Mouse (Mus musculus): ENCODE measurements at regions not wholly inside any gene's neighbourhood (a gene's known extent, or its start where the extent isn't known, plus 50 kb on each side); places are given as distances from the start of the nearest gene placed in this dataset.

GRCm38 (mm10) chr16:70213861-70214597 lies 99.7 kb upstream of the Gbe1 start:
- in situ Hi-C loops (cut with MboI; ENCODE audit: low pct_ligation_motif_present, low pct_unique_long_range_greater_than_20kb, low sequenced_read_pairs): no loop called here

DNA sequence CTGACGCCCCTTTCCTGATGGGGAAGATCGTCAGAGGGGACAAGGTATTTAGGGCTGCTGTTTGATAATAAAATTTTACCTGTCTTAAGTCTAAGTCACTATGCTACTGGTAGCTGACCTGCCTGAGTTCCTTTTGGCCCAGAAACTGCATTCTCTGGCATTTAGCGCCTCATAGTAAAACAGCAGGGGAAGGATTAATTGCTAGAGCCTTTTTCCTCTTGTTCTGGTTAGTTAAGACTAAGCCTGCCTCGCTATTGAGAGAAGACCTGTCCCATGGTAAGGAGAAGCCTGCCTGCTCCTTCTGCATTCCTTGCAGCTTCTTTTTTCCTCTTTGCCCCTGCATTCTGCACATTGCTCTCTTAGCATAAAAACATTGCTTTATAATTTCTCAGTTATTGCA lies 98.9 kb upstream of the Gbe1 start:
- H3K4me3 ChIP-seq (replicated peaks in 1 of 3; ENCODE audit: low read depth in 2 of 3, low read length in 2 of 3, poor library complexity in 1 of 3): no peak overlapping the region
- no peak for DNase-seq (ENCODE audit: extremely low read depth)
- no peaks in the 10 kb centered on the region for H3K27me3 ChIP-seq (replicated peaks)
- dilution Hi-C loops (cut with MboI; ENCODE audit: extremely low pct_ligation_motif_present, extremely low pct_unique_long_range_greater_than_20kb, low sequenced_read_pairs) (no loop called here), in situ Hi-C loops (cut with MboI; ENCODE audit: low pct_ligation_motif_present, low pct_unique_long_range_greater_than_20kb, low sequenced_read_pairs) (no loop called here)
- H3K4me2 ChIP-seq (ENCODE audit: insufficient read depth, low read depth, poor library complexity, severe bottlenecking): no peak overlapping the region
- peaks cover 37% of the 10 kb centered on the region for H3K9me3 ChIP-seq (replicated peaks; ENCODE audit: low read length)
- no peaks in the 10 kb centered on the region for H3K36me3 ChIP-seq (replicated peaks in 1 of 2; ENCODE audit: control insufficient read depth in 1 of 2, insufficient read depth in 1 of 2, low read length in 1 of 2)
- H3K4me1 ChIP-seq (ENCODE audit: control insufficient read depth in 1 of 2, insufficient read depth in 2 of 2): no peaks in the 10 kb centered on the region
- TF ChIP-seq MAFK (IDR thresholded peaks at IDR 0.05; ENCODE audit: insufficient replicate concordance, low read length): no peak
- TF ChIP-seq BHLHE40 (IDR thresholded peaks at IDR 0.05; ENCODE audit: low read depth, low read length): no peak
- TF ChIP-seq GABPA (IDR thresholded peaks at IDR 0.05; ENCODE audit: insufficient replicate concordance, low read depth, low read length): no peak
- TF ChIP-seq MXI1 (IDR thresholded peaks at IDR 0.05; ENCODE audit: low read depth, low read length): no peak
- TF ChIP-seq ZMIZ1 (IDR thresholded peaks at IDR 0.05; ENCODE audit: low read depth, low read length): no peak
- no peak for TF ChIP-seq ETS1 (conservative IDR thresholded peaks at IDR 0.05; ENCODE audit: low read depth, low read length)
- no peak for TF ChIP-seq ELF1 (IDR thresholded peaks at IDR 0.05; ENCODE audit: low read depth, low read length)
- TF ChIP-seq RAD21 (IDR thresholded peaks at IDR 0.05; ENCODE audit: low read depth, low read length): no peak
- no peak for TF ChIP-seq NELFE (IDR thresholded peaks at IDR 0.05; ENCODE audit: low read depth, low read length)
- TF ChIP-seq USF2 (conservative IDR thresholded peaks at IDR 0.05; ENCODE audit: low read depth, low read length): no peak
- TF ChIP-seq JUN (IDR thresholded peaks at IDR 0.05; ENCODE audit: insufficient read depth, low read depth, low read length): no peak
- no peak for TF ChIP-seq IRF4 (IDR thresholded peaks at IDR 0.05; ENCODE audit: low read depth, low read length)
- no peak for TF ChIP-seq CHD2 (IDR thresholded peaks at IDR 0.05; ENCODE audit: low read length)
- TF ChIP-seq ZKSCAN1 (IDR thresholded peaks at IDR 0.05; ENCODE audit: borderline replicate concordance, low read depth, low read length): no peak
- no peak for TF ChIP-seq KAT2A (IDR thresholded peaks at IDR 0.05; ENCODE audit: insufficient replicate concordance, low read length)
- no peak for TF ChIP-seq MAZ (IDR thresholded peaks at IDR 0.05; ENCODE audit: low read depth, low read length)
- TF ChIP-seq CTCF (conservative IDR thresholded peaks at IDR 0.05 in 1 of 2, IDR thresholded peaks at IDR 0.05 in 1 of 2; ENCODE audit: low read depth in 2 of 2, low read length in 2 of 2): no peak
- H3K79me2 ChIP-seq (replicated peaks; ENCODE audit: control insufficient read depth, extremely low read depth, insufficient read depth, poor library complexity, severe bottlenecking): no peaks in the 10 kb centered on the region
- H3K9ac ChIP-seq (ENCODE audit: insufficient read depth, low read depth): no peak overlapping the region
- no peak overlapping the region for H3K27ac ChIP-seq (ENCODE audit: insufficient read depth, low read depth)

More at GRCm38 (mm10) chr16:70213861-70214597, 99.7 kb upstream of the Gbe1 start:
- peaks cover 35% of the 10 kb centered on the region for H3K9me3 ChIP-seq (replicated peaks; ENCODE audit: low read length)
- no peak overlapping the region for H3K4me3 ChIP-seq (replicated peaks in 1 of 3; ENCODE audit: low read depth in 2 of 3, low read length in 2 of 3, poor library complexity in 1 of 3)
- no peaks in the 10 kb centered on the region for H3K79me2 ChIP-seq (replicated peaks; ENCODE audit: control insufficient read depth, extremely low read depth, insufficient read depth, poor library complexity, severe bottlenecking)
- TF ChIP-seq TBP (conservative IDR thresholded peaks at IDR 0.05; ENCODE audit: low read depth, low read length) (no peak), ZC3H11A (IDR thresholded peaks at IDR 0.05; ENCODE audit: low read depth, low read length) (no peak), SIN3A (IDR thresholded peaks at IDR 0.05; ENCODE audit: low read length) (no peak), CHD2 (IDR thresholded peaks at IDR 0.05; ENCODE audit: low read length) (no peak), IRF4 (IDR thresholded peaks at IDR 0.05; ENCODE audit: low read depth, low read length) (no peak), MXI1 (IDR thresholded peaks at IDR 0.05; ENCODE audit: low read depth, low read length) (no peak), E2F4 (IDR thresholded peaks at IDR 0.05; ENCODE audit: insufficient replicate concordance, low read depth, low read length) (no peak), SMC3 (IDR thresholded peaks at IDR 0.05; ENCODE audit: low read depth, low read length) (no peak), NELFE (IDR thresholded peaks at IDR 0.05; ENCODE audit: low read depth, low read length) (no peak), UBTF (IDR thresholded peaks at IDR 0.05; ENCODE audit: low read depth, low read length) (no peak), MYC (IDR thresholded peaks at IDR 0.05; ENCODE audit: low read depth, low read length) (no peak), ZMIZ1 (IDR thresholded peaks at IDR 0.05; ENCODE audit: low read depth, low read length) (no peak), RCOR1 (conservative IDR thresholded peaks at IDR 0.05; ENCODE audit: low read depth, low read length) (no peak), ZNF384 (IDR thresholded peaks at IDR 0.05; ENCODE audit: low read depth, low read length) (no peak), MAZ (IDR thresholded peaks at IDR 0.05; ENCODE audit: low read depth, low read length) (no peak), MAX (IDR thresholded peaks at IDR 0.05; ENCODE audit: low read length) (no peak), ZKSCAN1 (IDR thresholded peaks at IDR 0.05; ENCODE audit: borderline replicate concordance, low read depth, low read length) (no peak), EP300 (IDR thresholded peaks at IDR 0.05; ENCODE audit: low read length) (no peak), USF2 (conservative IDR thresholded peaks at IDR 0.05; ENCODE audit: low read depth, low read length) (no peak), MAFK (IDR thresholded peaks at IDR 0.05; ENCODE audit: insufficient replicate concordance, low read length) (no peak)
- H3K4me2 ChIP-seq (ENCODE audit: insufficient read depth, low read depth, poor library complexity, severe bottlenecking): no peak overlapping the region
- no peak overlapping the region for H3K27ac ChIP-seq (ENCODE audit: insufficient read depth, low read depth)
- H3K4me1 ChIP-seq (ENCODE audit: control insufficient read depth in 1 of 2, insufficient read depth in 2 of 2): no peaks in the 10 kb centered on the region
- dilution Hi-C loops (cut with MboI; ENCODE audit: extremely low pct_ligation_motif_present, extremely low pct_unique_long_range_greater_than_20kb, low sequenced_read_pairs): no loop called here
- no peak for DNase-seq (ENCODE audit: extremely low read depth)
- H3K9ac ChIP-seq (ENCODE audit: insufficient read depth, low read depth): no peak overlapping the region
- H3K36me3 ChIP-seq (replicated peaks in 1 of 2; ENCODE audit: control insufficient read depth in 1 of 2, insufficient read depth in 1 of 2, low read length in 1 of 2): no peaks in the 10 kb centered on the region
- H3K27me3 ChIP-seq (replicated peaks): no peaks in the 10 kb centered on the region

Data from CH12.LX (cell line).